16 mouse cellular contexts compared by ENCODE assay signal in the genomic region with DNA sequence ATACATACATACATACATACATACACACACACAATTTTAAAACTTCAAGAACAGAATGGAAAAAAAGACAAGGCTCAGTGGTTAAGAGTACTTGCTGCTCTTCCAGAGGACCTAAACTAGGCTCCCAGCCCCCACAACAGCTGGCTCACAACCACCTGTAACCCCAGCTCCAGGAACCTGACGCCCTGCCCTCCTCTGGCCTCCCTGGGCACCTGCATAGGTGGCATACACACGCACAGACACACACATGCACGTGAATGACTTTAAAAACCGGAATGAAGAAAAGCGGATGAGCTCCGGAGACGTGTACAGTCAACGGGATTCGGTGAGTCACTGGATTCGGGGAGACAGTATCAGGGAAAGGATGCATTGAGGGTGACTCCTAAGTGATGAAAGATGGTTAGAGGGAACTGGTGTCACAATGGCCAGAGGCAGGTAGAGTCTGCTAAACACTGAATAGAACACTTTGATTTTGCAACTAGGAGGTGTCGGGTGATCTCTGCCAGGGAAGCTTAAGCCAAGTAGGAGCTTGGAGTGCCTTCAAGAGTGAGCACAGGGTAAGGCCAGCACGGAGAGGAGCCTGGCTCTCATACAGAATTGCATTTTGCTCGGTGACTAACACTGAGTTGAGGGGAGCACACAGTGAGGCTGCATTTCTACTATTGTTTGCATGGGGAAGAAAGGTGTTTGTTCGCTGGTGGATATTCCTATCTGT. TPM values are rescaled to one million over a fixed set of nuclear protein-coding genes. Genes with fewer than 3 reads are reported as not detected.
DNase-seq lines count a peak whose midpoint lies in the region; ATAC-seq and TF ChIP-seq lines count a peak whose summit lies in the region.
"Had no signal": no experiment of that assay in that cellular context is flagged by ENCODE, and none has a peak within 500 bp of the region (broad histone marks: within the 10 kb centered on the region; RNA-seq: fewer than 3 reads in every experiment).

No protein-coding gene starts in this region.

- H3K27ac ChIP-seq in forebrain, embryonic 12.5 days: no peak overlapping the region
- no peak overlapping the region for H3K27ac ChIP-seq in forebrain, postnatal 0 days (ENCODE audit: low read depth, low read length)
- peak overlapping the region; percentile 16; the same call in 1 of the 2 replicates for H3K27ac ChIP-seq in hindbrain, embryonic 10.5 days
- H3K27ac ChIP-seq in hindbrain, postnatal 0 days: no peak overlapping the region
- H3K27ac ChIP-seq in limb, embryonic 13.5 days: no peak overlapping the region

- H3K4me1 ChIP-seq in forebrain, embryonic 12.5 days: peaks cover 34% of the 10 kb centered on the region
- peaks cover 12% of the 10 kb centered on the region for H3K4me1 ChIP-seq in forebrain, postnatal 0 days (ENCODE audit: insufficient read depth)
- peaks cover 55% of the 10 kb centered on the region for H3K4me1 ChIP-seq in hindbrain, embryonic 10.5 days (replicated peaks)
- H3K4me1 ChIP-seq in hindbrain, postnatal 0 days (ENCODE audit: insufficient read depth, low read length): peaks cover 14% of the 10 kb centered on the region
- H3K4me1 ChIP-seq in lung, adult 2 months (ENCODE audit: control insufficient read depth, insufficient read depth, low read length): peaks cover 5% of the 10 kb centered on the region
- H3K4me1 ChIP-seq in limb, embryonic 13.5 days: peaks cover 34% of the 10 kb centered on the region

- H3K9ac ChIP-seq in forebrain, embryonic 12.5 days: no peak overlapping the region
- H3K9ac ChIP-seq in forebrain, postnatal 0 days: no peak overlapping the region
- H3K9ac ChIP-seq in hindbrain, postnatal 0 days (replicated peaks; ENCODE audit: low read length): no peak overlapping the region
- no peak overlapping the region for H3K9ac ChIP-seq in limb, embryonic 13.5 days

- no peak for DNase-seq in forebrain, postnatal 0 days
- no peak for DNase-seq in hindbrain, embryonic 10.5 days (ENCODE audit: low spot score)
- DNase-seq in hindbrain, postnatal 0 days (ENCODE audit: low spot score): no peak
- peak; percentile 38 for DNase-seq in lung, postnatal 10 days
- no peak for DNase-seq in lung, adult 2 months
- no peak for DNase-seq in layer of hippocampus, adult 9-11 months
- DNase-seq: adrenal gland, adult 2 months; B cell, adult 2 months; cerebellum, postnatal 25 days; kidney, adult 2 months; right cerebral cortex, postnatal 25 days; thymus, adult 2 months had no signal

- no peaks in the 10 kb centered on the region for H3K27me3 ChIP-seq in forebrain, embryonic 12.5 days
- no peaks in the 10 kb centered on the region for H3K27me3 ChIP-seq in forebrain, postnatal 0 days (ENCODE audit: insufficient read depth, low read length)
- H3K27me3 ChIP-seq in hindbrain, embryonic 10.5 days (ENCODE audit: insufficient read depth, poor library complexity, severe bottlenecking): no peaks in the 10 kb centered on the region
- H3K27me3 ChIP-seq in hindbrain, postnatal 0 days (ENCODE audit: insufficient read depth, low read length): no peaks in the 10 kb centered on the region
- no peaks in the 10 kb centered on the region for H3K27me3 ChIP-seq in limb, embryonic 13.5 days

- no peak for TF ChIP-seq POLR2A in lung, adult 2 months (IDR thresholded peaks at IDR 0.05; ENCODE audit: borderline replicate concordance, extremely low read depth, low read depth, low read length)

- H3K4me3 ChIP-seq in forebrain, embryonic 12.5 days (replicated peaks): no peak overlapping the region
- no peak overlapping the region for H3K4me3 ChIP-seq in forebrain, postnatal 0 days (ENCODE audit: low read depth, low read length)
- H3K4me3 ChIP-seq in hindbrain, embryonic 10.5 days: peak overlapping the region; percentile 21
- no peak overlapping the region for H3K4me3 ChIP-seq in hindbrain, postnatal 0 days (ENCODE audit: low read length)
- H3K4me3 ChIP-seq in lung, adult 2 months (replicated peaks; ENCODE audit: extremely low read depth, low read depth, low read length): no peak overlapping the region
- H3K4me3 ChIP-seq in limb, embryonic 13.5 days: no peak overlapping the region

- no peaks in the 10 kb centered on the region for H3K9me3 ChIP-seq in forebrain, embryonic 12.5 days
- no peaks in the 10 kb centered on the region for H3K9me3 ChIP-seq in forebrain, postnatal 0 days (ENCODE audit: low read length)
- H3K9me3 ChIP-seq in hindbrain, embryonic 10.5 days: no peaks in the 10 kb centered on the region
- H3K9me3 ChIP-seq in hindbrain, postnatal 0 days (ENCODE audit: low read length): no peaks in the 10 kb centered on the region
- no peaks in the 10 kb centered on the region for H3K9me3 ChIP-seq in limb, embryonic 13.5 days
- H3K9me3 ChIP-seq: liver, embryonic 15.5 days had no signal

- no peaks in the 10 kb centered on the region for H3K36me3 ChIP-seq in forebrain, embryonic 12.5 days (replicated peaks)
- no peaks in the 10 kb centered on the region for H3K36me3 ChIP-seq in forebrain, postnatal 0 days (ENCODE audit: insufficient read depth)
- peaks cover 7% of the 10 kb centered on the region for H3K36me3 ChIP-seq in hindbrain, embryonic 10.5 days
- H3K36me3 ChIP-seq in hindbrain, postnatal 0 days (ENCODE audit: insufficient read depth, low read length): no peaks in the 10 kb centered on the region
- no peaks in the 10 kb centered on the region for H3K36me3 ChIP-seq in limb, embryonic 13.5 days
- H3K36me3 ChIP-seq: liver, embryonic 15.5 days had no signal

- ATAC-seq in forebrain, embryonic 12.5 days (ENCODE audit: low FRiP score): no peak
- no peak for ATAC-seq in forebrain, postnatal 0 days
- no peak for ATAC-seq in hindbrain, postnatal 0 days
- no peak for ATAC-seq in limb, embryonic 13.5 days (ENCODE audit: low FRiP score, low read depth)

- WGBS in forebrain, embryonic 12.5 days: 92% methylated on average over 14 of the region's 14 CpGs
- WGBS in forebrain, postnatal 0 days: 92% methylated on average over 14 of the region's 14 CpGs
- WGBS in hindbrain, embryonic 10.5 days: 92% methylated on average over 14 of the region's 14 CpGs
- 92% methylated on average over 14 of the region's 14 CpGs for WGBS in hindbrain, postnatal 0 days
- WGBS in lung, adult 2 months: 85% methylated on average over 14 of the region's 14 CpGs
- 91% methylated on average over 14 of the region's 14 CpGs for WGBS in limb, embryonic 13.5 days

- TF ChIP-seq CTCF in forebrain, postnatal 0 days (IDR thresholded peaks at IDR 0.05; ENCODE audit: low read depth): no peak
- no peak for TF ChIP-seq CTCF in hindbrain, postnatal 0 days (IDR thresholded peaks at IDR 0.05; ENCODE audit: low read depth)
- TF ChIP-seq CTCF in lung, adult 2 months (IDR thresholded peaks at IDR 0.05; ENCODE audit: insufficient read depth, low read length): no peak

- peak overlapping the region; percentile 11; the same call in 1 of the 2 replicates for H3K4me2 ChIP-seq in forebrain, embryonic 12.5 days
- H3K4me2 ChIP-seq in forebrain, postnatal 0 days (ENCODE audit: low read depth): no peak overlapping the region
- no peak overlapping the region for H3K4me2 ChIP-seq in hindbrain, postnatal 0 days (ENCODE audit: low read depth, low read length)
- peak overlapping the region; percentile 89; the same call in 1 of the 2 replicates for H3K4me2 ChIP-seq in limb, embryonic 13.5 days (replicated peaks)

RNA-seq across cellular contexts. Expression of a gene that starts 1.6 kb away (rescaled TPM):
- polyA plus RNA-seq in forebrain, embryonic 12.5 days (2016; fragmentation: Nextera tagmentation; extraction: Ambion mirVana): 111 and 124 TPM in 2 replicates
- total RNA-seq in forebrain, postnatal 0 days (2014; rRNA removed): 90.5 and 103 TPM in 2 replicates
- 85.5 and 93.5 TPM in 2 replicates for polyA plus RNA-seq in forebrain, postnatal 0 days (2015; fragmentation: Nextera tagmentation; extraction: Ambion mirVana)
- polyA plus RNA-seq in hindbrain, embryonic 10.5 days (2016; fragmentation: Nextera tagmentation; extraction: Ambion mirVana): 137 and 148 TPM in 2 replicates
- total RNA-seq in hindbrain, postnatal 0 days (2014; rRNA removed): 103 and 129 TPM in 2 replicates
- 79.4 and 89.6 TPM in 2 replicates for polyA plus RNA-seq in hindbrain, postnatal 0 days (2015; fragmentation: Nextera tagmentation; extraction: Ambion mirVana)
- 44.4 and 53.8 TPM in 2 replicates for polyA plus RNA-seq in lung, adult 2 months (2012; rRNA removed)
- polyA plus RNA-seq in limb, embryonic 13.5 days (2015; fragmentation: Nextera tagmentation; extraction: Ambion mirVana): 94.0 and 103 TPM in 2 replicates

RNA-seq across cellular contexts. Expression of a gene that starts 4.7 kb away (rescaled TPM):
- 28.7 and 29.3 TPM in 2 replicates for polyA plus RNA-seq in forebrain, embryonic 12.5 days (2016; fragmentation: Nextera tagmentation; extraction: Ambion mirVana)
- 36.5 and 37.9 TPM in 2 replicates for total RNA-seq in forebrain, postnatal 0 days (2014; rRNA removed)
- 19.6 TPM in 2 replicates for polyA plus RNA-seq in forebrain, postnatal 0 days (2015; fragmentation: Nextera tagmentation; extraction: Ambion mirVana)
- 24.4 and 25.7 TPM in 2 replicates for polyA plus RNA-seq in hindbrain, embryonic 10.5 days (2016; fragmentation: Nextera tagmentation; extraction: Ambion mirVana)
- 41.7 and 51.5 TPM in 2 replicates for total RNA-seq in hindbrain, postnatal 0 days (2014; rRNA removed)
- polyA plus RNA-seq in hindbrain, postnatal 0 days (2015; fragmentation: Nextera tagmentation; extraction: Ambion mirVana): 18.1 and 18.8 TPM in 2 replicates
- 60.6 and 80.4 TPM in 2 replicates for polyA plus RNA-seq in lung, adult 2 months (2012; rRNA removed)
- 26.8 and 27.0 TPM in 2 replicates for polyA plus RNA-seq in limb, embryonic 13.5 days (2015; fragmentation: Nextera tagmentation; extraction: Ambion mirVana)

RNA-seq across cellular contexts. Expression of a gene that starts 22.4 kb away (rescaled TPM):
- 0.54 and 0.91 TPM in 2 replicates for polyA plus RNA-seq in forebrain, embryonic 12.5 days (2016; fragmentation: Nextera tagmentation; extraction: Ambion mirVana)
- not detected in 2 replicates for total RNA-seq in forebrain, postnatal 0 days (2014; rRNA removed)
- polyA plus RNA-seq in forebrain, postnatal 0 days (2015; fragmentation: Nextera tagmentation; extraction: Ambion mirVana): 1.4 and 2.1 TPM in 2 replicates
- 0.18 and 0.36 TPM in 2 replicates for polyA plus RNA-seq in hindbrain, embryonic 10.5 days (2016; fragmentation: Nextera tagmentation; extraction: Ambion mirVana)
- total RNA-seq in hindbrain, postnatal 0 days (2014; rRNA removed): 0.25 and 1.2 TPM in 2 replicates
- polyA plus RNA-seq in hindbrain, postnatal 0 days (2015; fragmentation: Nextera tagmentation; extraction: Ambion mirVana): 5.6 and 6.4 TPM in 2 replicates
- polyA plus RNA-seq in lung, adult 2 months (2012; rRNA removed): 13.4 and 14.1 TPM in 2 replicates
- 0.46 and 0.57 TPM in 2 replicates for polyA plus RNA-seq in limb, embryonic 13.5 days (2015; fragmentation: Nextera tagmentation; extraction: Ambion mirVana)
- total RNA-seq: hematopoietic stem cell, adult 5-6 weeks had no signal

RNA-seq across cellular contexts. Expression of a gene that starts 25.8 kb away (rescaled TPM):
- polyA plus RNA-seq in forebrain, embryonic 12.5 days (2016; fragmentation: Nextera tagmentation; extraction: Ambion mirVana): 131 and 137 TPM in 2 replicates
- total RNA-seq in forebrain, postnatal 0 days (2014; rRNA removed): 71.1 and 77.3 TPM in 2 replicates
- polyA plus RNA-seq in forebrain, postnatal 0 days (2015; fragmentation: Nextera tagmentation; extraction: Ambion mirVana): 207 and 211 TPM in 2 replicates
- 128 and 146 TPM in 2 replicates for polyA plus RNA-seq in hindbrain, embryonic 10.5 days (2016; fragmentation: Nextera tagmentation; extraction: Ambion mirVana)
- total RNA-seq in hindbrain, postnatal 0 days (2014; rRNA removed): 91.5 and 98.3 TPM in 2 replicates
- polyA plus RNA-seq in hindbrain, postnatal 0 days (2015; fragmentation: Nextera tagmentation; extraction: Ambion mirVana): 172 and 179 TPM in 2 replicates
- 68.4 and 78.1 TPM in 2 replicates for polyA plus RNA-seq in lung, adult 2 months (2012; rRNA removed)
- polyA plus RNA-seq in limb, embryonic 13.5 days (2015; fragmentation: Nextera tagmentation; extraction: Ambion mirVana): 127 and 135 TPM in 2 replicates

RNA-seq across cellular contexts. Expression of a gene that starts 27.9 kb away (rescaled TPM):
- polyA plus RNA-seq in forebrain, embryonic 12.5 days (2016; fragmentation: Nextera tagmentation; extraction: Ambion mirVana): 156 and 158 TPM in 2 replicates
- 124 and 169 TPM in 2 replicates for total RNA-seq in forebrain, postnatal 0 days (2014; rRNA removed)
- polyA plus RNA-seq in forebrain, postnatal 0 days (2015; fragmentation: Nextera tagmentation; extraction: Ambion mirVana): 280 and 286 TPM in 2 replicates
- polyA plus RNA-seq in hindbrain, embryonic 10.5 days (2016; fragmentation: Nextera tagmentation; extraction: Ambion mirVana): 178 and 214 TPM in 2 replicates
- 135 and 146 TPM in 2 replicates for total RNA-seq in hindbrain, postnatal 0 days (2014; rRNA removed)
- polyA plus RNA-seq in hindbrain, postnatal 0 days (2015; fragmentation: Nextera tagmentation; extraction: Ambion mirVana): 312 and 325 TPM in 2 replicates
- polyA plus RNA-seq in lung, adult 2 months (2012; rRNA removed): 48.2 and 55.7 TPM in 2 replicates
- 157 and 162 TPM in 2 replicates for polyA plus RNA-seq in limb, embryonic 13.5 days (2015; fragmentation: Nextera tagmentation; extraction: Ambion mirVana)

Comparison
In these comparisons a context has a peak if more than half of its experiments do, and no peak if none do; other contexts are left out.
1. H3K4me2 ChIP-seq: peak in forebrain, embryonic 12.5 days (single experiment) and limb, embryonic 13.5 days (single experiment); none in forebrain, postnatal 0 days (single experiment) and hindbrain, postnatal 0 days (single experiment).